Mouse (Mus musculus) adrenal gland, postnatal 4 days (tissue): ENCODE measurements around the gene Dennd4a. TPM values are rescaled to one million over a fixed set of nuclear protein-coding genes. Genes with fewer than 3 reads are reported as not detected.

ENCODE experiments used
- DNase-seq, 2 experiments: peaks; one replicate each; pipeline ENCODE4 v3.0.0; 2021 to 2022; ENCODE audit warnings: low spot score in 2 of 2, mixed read lengths in 2 of 2
- total RNA-seq, 2 experiments: library from RNA; stranded (reverse); gene quantifications; 2 replicates each; pipeline ENCODE4 v1.2.3; 2021

The Dennd4a gene
- total RNA-seq, 2 experiments from 2014 or later = 19.5 to 21.8 TPM

DNA sequence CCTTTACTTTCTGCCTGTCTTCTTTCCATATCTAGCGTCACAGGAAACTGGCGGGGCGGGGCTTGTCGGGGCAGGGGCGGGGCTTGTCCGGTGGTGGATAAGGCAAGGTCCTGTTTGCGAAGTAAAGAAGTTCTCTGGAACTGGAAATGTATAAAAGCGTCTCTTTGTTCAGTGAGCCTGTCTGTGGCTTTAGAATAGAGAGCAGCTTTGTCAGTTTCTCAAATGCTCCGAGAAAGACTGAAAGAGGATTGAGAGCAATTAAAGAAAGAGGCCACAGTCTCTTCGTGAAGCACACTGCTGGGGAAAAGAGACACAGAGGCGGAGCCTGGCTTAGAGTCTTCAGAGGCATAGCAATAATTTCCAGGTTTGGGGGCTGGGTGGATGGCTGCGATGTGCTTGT lies 145.2 kb downstream of the Dennd4a start:
- no peak for DNase-seq

DNA sequence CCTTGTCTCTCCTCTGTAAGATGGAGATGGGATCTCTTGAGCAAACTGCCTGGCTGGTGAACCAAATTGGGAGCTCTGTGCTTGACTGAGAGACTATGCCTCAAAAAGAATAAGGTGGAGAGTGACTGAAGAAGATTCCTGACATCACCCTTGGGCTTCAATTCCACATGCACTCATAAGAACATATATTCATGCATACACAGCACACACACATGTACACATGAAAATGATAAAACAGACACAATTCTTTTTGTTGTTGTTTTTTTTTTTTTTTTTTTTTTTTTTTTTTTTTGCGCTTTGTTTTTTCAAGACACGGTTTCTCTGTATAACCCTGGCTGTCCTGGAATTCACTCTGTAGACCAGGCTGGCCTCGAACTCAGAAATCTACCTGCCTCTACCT lies 146.1 kb downstream of the Dennd4a start:
- no peak for DNase-seq

DNA sequence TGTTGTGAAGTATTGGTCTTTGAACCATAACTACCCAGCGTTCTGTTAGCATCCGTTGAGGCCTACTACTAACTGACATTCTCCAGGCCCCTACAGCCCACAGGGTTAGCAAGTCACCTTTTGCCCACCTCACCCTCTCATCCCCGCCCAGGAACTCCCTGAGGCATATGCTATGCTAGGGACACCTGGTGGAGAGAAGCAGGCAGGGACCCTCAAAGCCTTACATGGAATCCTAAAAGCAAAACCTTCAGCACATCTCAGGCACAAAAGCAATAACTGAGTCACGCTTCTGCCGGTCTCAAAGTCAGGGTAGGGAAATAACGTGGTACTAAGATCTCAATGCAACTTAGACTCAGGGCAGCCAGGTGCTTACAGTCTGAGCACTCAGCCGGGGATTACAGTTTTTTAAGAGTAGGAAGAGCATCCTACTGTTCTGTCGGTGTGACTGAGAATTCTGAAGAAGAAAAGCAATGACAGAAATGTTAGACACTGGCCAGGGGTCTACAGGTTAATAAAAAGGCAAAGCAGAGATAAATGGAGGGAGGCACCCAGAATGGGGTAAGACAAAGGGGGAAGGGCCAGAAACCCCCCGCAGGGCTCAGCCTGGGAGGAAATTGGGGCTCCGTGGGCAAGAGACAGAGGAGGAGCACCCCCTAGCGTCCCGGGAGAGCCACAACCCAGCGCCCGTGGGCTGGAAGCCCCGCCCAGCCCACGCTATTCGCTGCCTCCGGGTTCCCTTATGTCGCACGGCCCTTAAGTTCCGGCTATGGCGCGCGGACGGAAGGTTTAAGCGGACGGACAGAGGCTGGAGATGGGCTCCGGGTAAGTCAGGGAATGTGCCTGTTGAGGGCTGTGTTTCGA lies 149.2 kb downstream of the Dennd4a start, which contains the start of gene Ints14:
Gene Ints14, plus strand, starts transcription at position 789 of the 861 bp plus-strand sequence.
- peak; percentile 93 to 95 for DNase-seq

DNA sequence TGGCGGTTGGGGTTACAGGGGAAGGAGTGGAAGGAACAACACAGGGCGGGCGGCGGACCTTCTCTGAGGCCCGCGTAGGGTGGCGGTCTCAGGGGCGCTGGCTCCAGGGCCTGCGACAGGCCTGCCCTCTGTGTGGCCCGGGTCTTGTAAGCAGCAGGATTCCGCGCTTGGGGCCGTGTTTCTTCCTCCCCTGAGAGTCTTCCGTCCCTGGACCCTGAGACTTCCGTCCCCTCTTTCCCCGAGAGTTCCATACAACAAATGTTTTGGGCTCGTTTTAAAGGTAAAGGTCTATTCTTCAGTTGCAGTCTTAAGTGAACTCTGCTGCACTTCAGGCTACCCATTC lies 149.8 kb downstream of the Dennd4a start:
- no peak for DNase-seq

Other genes with a start within 250 kb of the Dennd4a start
- gene Rab11a, start 73.6 kb upstream of the Dennd4a start, total RNA-seq = 100 to 1,000 TPM; 304 to 332 TPM
- under 1 TPM in 1 of 2 experiments, not detected in 1; 0.08 TPM for gene Slc24a1, start 140.3 kb downstream of the Dennd4a start, total RNA-seq
- gene Ints14, start 149.6 kb downstream of the Dennd4a start, total RNA-seq = 10 to 100 TPM; 36.8 to 37.0 TPM
- 100 to 1,000 TPM; 201 to 209 TPM for gene Hacd3, start 210.4 kb downstream of the Dennd4a start, total RNA-seq
- 10 to 100 TPM; 94.2 to 94.8 TPM for gene Dpp8, start 221.1 kb downstream of the Dennd4a start, total RNA-seq